Mouse (Mus musculus) kidney, adult 9 months (tissue): Measurements from ENCODE around the gene Nol4l.

ENCODE experiments used
- DNase-seq: peaks from one replicate; pipeline ENCODE4 v3.0.0; 2022

Nol4l gene

DNA sequence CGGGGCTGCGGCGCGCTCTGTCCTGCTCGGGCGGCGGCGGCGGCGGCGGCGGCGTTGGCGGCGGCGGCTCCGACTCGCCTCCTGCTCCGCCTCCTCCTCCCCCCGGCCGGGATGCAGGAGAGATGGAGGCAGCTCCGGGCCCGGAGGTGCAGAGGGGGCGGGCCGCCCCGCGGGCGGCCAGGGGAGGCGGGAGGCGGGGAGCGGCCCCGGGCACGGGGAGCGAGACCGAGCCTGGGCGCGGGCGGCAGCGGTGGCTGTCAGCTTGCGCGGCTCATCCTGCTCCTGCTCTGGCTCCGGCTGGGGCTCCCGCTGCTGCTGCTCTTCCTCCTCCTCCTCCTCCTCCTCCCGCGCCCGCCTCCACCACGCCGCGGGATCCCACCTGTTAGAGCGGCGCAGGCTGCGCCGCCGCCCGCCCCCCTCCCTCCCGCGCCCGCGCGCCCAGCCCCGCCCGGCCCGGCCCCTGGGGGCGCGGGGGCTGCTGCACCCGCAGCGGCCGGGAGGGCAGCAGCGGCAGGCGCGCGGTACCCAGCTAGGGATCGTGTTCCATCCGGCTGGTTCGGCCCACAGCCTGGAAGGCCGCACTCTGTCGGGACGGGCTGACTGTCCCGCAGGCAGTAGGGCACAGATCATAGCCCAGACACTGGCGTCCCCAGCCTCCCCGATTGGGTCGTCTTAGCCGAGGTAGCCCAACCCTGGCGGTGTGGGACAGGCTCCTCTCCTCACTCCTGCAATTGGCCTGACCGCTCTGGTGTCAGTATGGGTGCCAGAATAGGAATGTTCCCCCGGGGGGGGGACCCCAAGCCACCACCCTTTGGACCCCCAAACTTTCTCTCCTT, at the start of gene Nol4l:
TSS of gene Nol4l (minus strand) at position 41 of the 836 bp plus-strand sequence.
- no peak for DNase-seq

DNA sequence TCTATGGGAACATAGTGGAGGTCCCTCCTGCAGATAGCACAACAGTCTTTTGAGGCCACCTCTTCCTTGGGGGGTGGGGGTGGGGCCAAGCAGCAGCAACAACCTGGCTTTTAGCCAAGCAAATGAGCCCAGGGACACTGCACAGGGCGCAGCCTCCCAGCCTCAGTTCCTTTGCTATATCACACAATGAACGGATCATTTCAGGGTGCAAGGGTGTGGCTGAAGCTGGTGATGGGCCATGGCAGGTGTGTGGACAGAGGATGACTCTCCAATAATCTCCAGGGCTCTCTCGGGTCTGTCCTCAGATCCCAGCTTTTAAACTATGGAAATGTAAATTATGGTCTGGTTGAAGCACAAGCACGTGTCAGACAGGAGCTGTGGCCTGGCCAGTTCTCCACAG, 47.4 kb upstream of the Nol4l start:
- DNase-seq, result no peak

DNA sequence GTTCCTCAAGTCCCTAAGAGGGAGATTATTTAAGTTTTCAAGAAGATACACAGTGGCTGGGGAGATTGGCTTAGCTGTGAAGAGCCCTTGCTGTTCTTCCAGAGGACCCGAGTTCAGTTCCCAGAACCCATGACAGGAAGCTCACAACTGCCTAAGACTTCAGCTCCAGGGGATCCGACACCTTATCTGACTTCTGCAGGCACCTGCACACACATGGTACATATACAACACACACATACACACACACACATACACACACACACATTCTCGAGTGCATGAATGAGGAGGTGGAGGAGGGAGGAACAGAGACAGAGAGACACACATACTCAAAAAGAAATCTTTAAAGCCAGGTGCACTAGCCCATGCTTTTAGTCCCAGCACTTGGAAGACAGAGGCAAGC, 46.4 kb upstream of the Nol4l start:
- DNase-seq, result no peak

DNA sequence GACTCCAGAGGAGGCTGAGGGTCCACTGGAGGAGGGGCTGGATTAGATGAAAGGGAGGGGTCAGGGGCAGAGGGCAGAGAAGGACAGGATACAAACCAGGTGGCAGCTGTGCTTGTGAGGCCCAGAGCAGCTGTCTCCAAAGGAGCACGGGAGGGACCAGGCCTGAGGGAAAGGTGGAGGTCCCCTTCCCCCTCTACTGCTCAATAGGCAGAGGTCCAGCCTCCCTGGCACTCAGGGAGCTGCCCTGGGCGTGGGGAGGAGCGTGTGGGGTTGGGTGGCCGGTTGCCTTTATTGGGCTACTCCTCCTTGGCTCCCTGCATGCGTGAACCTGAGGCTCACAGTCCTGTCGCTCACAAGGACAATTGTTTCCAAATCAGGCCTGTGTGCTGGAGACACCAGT, 45.8 kb upstream of the Nol4l start:
- no peak for DNase-seq

DNA sequence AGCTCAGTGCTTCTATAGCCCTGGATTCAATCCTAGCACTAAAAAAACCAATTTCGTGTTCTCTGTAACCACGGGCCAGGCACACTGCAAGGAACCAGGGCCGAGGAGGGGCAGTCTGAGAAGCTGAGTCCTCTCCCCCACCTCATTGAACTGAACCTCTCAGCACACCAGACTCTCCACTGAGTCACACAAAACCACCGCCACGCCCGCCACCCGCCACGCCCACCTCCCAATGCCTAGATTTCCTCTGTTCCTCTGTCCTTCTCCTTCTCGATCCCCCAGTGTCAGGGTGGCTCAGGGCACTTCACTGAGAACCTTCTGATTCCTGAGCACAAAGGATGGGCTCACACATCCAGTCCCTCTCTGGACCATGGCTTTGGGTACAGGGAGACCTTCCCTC, 43.3 kb upstream of the Nol4l start:
- DNase-seq, result no peak

DNA sequence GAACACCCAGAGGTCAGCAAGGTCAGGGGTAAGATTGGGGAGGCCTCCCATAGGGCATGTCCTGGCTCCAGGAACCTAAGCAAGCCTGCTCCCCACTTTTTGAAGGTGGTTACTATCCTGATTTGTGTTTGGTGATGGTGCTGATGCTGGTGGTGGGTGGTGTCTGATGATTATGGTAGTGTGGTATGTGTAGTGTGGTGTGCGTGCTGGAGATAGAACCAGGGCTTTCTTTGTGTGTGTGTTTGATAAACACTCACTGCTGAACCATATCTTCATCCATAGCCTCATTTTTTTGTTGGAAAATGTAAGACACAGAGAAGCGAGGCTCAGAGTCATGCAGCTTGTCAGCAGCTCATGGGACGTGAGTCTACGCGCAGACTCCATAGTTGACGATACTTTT, 38.8 kb upstream of the Nol4l start:
- DNase-seq, result no peak

DNA sequence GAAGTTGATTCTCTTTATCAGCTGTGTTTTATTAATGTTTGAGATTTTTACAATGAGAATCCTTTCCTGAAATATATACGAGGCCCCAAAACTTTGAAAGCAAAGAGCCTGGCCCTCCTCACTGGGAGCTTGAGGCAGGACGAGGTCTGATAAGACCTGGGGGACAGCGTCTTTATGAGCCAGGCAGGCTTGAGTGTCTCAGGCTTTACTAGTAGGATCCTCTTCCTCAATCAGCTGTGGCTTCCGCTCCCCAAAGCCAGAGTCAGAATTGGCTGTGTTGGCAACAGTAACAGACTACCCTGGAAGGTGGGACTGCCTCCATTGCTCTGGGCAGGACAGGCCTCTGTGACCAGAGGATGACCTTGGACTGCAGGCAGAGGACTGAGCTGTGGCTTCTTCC, 38.2 kb upstream of the Nol4l start:
- no peak for DNase-seq

DNA sequence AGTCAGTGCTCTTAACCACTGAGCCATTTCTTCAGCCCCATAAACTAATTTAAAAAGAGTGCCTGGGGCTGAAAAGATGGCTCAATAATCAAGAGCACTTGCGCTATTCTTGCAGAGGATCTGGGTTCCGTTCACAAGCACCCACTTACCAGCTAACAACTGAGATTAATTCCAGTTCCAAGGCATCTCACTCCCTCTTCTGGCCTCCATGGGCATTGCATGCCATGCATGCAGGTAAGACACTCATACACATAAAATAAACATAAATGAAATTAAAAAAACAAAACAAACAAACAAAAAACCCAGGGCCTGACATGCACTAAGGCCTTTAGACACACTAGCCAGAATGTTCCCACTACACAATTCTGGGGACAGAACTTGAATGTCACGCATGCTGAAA, 34.6 kb upstream of the Nol4l start:
- no peak for DNase-seq

DNA sequence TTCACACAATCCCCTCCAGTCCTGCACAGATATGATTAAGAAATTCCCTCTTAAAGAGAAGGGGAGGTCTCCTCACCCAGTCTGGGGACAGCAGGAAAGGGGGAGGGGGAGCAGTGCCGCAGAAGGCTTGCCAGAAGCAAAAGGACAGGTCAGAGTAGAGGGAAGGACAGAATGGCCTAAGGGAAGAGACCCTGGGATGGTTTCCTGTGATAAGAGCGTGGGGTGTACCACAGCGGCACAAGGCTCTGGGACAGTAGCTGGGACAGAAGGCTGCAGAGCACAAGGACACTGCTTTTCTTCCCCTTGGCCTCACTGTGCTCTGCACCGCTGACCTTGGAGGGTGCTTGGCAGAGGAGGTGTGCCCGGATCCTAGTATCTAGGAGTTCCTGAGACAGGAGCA, 31.8 kb upstream of the Nol4l start:
- DNase-seq, result no peak

DNA sequence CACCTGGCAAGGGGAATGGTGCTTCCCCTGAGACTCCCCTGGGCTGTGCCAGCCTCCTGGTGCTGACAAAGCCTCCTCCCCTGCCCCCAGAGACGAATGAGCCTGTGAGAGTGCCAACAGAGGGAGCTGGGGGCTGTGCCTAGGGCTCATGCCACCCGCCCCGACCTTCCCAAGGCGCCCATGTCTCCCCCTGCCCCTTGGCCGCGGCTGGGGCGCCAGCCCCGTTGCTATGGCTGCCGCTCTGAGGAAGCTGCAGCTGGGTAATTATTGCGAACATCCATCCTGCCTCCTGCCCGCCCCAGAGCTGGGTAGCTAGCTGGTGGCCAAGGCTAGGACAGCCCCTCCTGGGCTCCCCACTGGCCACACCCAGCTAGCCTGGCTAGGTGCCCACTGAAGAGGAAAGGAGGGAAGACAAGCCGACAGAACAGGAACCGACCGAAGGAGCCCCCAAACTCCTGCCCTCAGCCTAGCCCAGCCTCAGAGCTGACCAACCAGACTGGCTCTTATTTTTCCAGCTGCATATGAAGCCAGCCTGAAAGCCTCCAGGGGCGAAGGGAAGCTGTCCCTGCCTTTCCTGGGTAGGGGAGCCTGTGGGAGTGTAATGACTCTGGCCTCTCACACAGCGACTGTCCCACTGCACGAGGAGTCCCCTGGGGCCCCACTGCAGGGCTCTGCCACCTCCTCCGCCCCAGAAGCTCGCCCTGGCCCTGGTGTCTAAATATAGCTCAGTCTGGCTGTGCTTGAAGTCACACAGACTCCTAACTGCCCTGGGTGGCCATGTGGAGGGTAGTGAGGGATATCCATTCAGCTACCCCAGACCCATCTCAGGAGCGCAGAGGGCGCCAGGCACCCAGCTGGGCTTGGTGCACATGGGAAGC, 31.1 kb upstream of the Nol4l start:
- no peak for DNase-seq

DNA sequence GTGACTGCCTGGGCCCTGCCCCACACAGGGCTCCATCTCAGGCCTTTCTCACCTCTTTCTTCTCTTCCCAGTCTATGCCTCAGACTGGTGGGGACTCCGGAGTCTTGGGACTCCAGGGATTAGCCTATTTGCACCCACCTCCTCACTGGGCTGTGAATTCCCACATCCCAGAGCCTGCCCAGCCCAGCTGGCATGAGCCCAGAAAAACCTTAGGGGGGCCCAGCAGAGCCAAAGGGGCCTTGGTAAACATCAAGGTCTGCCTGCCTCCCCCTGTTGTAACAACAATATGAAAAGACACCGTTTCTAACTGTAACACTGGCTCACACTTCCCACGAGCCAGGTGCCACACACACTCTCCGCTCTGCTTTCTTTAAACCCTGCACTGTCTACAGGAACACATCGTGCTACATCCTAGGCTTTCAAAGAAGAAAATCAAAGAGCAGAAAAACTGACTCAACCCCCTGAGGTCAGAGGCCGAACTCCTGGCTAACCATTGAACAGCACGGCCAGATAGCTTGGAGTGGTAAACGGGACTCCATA, 29.9 kb upstream of the Nol4l start:
- DNase-seq, result no peak

DNA sequence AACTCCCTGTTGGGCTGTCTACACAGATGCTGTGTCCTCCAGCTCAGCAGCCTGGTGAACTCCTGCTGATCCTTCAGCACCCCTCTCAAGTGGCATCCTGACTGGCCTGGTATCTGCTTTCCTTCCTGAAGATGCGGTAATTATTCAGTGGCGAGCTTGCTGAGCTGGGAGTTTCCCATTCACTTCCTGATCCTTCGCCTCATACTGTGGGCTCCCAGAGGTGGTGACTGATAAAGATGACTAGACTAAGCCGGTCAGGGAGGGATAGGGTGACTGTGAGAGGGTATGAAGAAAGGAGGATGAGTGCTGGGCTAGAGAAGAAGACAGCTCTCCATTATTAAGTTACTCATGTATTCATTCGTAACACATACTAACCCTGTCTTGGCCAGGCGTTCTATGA, 28.7 kb upstream of the Nol4l start:
- DNase-seq, result no peak

DNA sequence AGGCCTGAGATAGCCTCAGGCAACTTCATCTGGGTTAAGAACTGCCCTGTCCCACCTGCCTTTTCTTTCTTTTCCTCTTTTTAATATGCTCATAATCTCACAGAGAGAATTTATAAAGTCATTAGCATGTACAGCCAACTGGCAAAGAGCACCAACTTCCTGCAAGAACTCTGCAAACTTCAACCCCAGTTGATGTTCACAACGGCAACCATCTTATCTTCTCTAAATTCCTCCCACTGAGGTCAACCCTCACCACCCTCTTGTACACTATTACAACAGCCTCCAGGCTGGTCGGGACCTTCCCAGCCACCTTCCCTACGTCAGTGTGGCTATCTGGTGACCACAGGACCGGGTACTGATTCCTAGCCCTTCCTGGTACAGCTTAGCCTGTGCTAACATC, 27.5 kb upstream of the Nol4l start:
- DNase-seq, result no peak

DNA sequence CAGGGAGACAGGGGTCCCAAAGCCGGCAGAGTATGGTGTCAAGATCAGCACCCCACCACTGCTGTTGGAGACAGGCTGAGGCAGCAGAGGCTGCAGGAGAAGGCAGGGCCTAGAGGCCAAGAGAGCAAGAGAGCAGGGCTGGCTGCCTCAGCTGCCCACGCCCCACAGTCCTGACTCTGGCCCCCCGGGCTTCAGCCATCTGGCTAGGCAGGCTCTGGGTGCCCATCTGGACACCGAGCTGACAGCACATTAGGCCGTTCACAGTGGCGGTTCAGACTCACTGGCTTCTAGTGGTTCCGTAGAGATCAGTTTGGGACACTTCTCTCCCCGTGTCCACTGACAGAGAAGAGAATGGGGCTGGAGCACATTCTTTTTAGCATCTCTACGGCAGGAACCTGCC, 26.4 kb upstream of the Nol4l start:
- DNase-seq, result no peak

DNA sequence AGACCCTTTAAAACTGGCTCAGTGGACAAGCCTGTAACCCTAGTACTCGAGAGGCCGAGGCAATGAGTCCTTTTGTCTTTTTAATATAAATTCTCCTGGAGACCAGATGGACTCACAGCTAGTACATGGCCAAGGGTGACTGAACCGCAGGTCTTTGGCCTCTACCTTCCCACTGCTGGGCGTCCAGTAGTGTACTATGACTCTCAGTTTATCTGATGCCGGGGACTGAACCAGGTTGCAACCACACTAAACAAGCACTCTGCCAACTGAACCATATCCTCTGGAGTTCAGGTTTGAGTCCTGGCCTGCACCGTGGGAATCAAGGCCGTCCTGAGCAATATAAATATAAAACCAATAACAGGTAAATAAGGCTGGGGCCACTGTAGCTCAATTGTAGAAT, 24.8 kb upstream of the Nol4l start:
- peak; percentile 31 for DNase-seq

DNA sequence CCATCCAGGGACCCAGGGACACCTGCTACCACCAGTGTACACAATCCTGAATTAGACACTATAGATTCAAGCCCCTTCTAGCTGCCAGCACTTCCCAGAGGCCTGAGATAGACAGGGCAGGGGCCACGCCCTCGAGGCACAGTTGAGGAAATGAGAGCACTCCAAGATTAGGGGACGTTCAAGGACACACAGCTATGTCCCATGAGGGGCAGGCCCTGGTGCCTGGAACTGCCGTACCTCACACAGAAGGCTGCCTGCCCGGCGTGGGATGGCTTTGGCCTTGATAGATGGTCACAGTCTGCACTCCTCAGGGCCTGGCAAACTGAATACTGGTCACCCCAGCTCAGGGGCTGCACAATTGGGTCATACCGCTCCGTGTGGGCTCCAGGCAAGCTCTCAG, 19.7 kb upstream of the Nol4l start:
- no peak for DNase-seq

DNA sequence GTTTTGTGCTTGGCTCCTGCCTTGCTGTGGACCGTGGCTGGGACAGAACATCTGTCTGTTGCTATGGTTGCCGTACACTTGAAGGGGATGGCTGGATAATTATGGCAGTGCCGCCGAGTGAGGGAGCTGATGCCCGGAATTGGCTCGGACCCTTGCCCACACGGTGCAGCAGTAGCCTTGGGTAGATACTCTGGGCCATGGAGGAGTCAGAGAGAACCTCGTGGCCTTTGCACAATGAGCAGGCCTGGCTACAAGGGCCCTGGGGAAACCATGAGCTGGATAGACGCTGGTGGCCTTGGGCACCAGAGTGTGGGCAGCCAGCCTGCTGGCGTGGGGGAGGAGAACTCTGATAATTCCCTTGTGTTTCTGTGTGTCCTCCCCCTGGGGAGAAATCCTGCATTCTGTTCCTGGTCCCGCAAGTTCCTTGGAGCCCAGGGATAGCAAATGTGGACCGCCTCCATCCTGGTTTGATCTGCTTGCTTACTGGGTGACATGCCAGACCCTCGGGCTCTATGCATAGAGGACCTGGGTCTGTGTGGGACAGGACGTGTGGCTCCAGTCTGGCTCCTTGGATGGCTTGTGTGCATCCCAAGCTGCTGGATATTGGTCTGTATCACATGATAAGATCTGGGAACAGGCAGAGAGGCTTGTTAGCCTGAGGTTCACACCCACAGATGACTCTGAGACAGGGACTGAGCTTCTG, 18.6 kb upstream of the Nol4l start:
- DNase-seq, result no peak

DNA sequence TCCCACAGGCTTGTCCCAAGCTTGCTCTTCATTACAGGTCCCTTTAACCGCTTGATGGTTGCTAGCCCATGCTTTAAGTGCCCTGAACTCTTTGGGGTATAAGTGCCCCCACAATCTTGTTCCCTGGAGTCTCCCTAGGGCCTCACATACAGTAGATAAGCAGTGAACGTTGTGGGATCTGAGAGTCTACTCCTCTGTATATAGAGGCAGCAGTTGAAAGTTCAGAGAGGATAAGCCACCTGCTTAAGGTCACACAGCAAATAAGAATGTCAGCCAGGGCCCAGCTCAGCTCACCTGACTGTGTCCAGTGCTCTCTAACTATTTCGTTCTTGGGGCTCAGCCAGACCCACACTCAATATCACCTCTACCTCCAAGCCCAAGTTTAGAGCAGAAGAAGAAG, 17.9 kb upstream of the Nol4l start:
- DNase-seq, result no peak

DNA sequence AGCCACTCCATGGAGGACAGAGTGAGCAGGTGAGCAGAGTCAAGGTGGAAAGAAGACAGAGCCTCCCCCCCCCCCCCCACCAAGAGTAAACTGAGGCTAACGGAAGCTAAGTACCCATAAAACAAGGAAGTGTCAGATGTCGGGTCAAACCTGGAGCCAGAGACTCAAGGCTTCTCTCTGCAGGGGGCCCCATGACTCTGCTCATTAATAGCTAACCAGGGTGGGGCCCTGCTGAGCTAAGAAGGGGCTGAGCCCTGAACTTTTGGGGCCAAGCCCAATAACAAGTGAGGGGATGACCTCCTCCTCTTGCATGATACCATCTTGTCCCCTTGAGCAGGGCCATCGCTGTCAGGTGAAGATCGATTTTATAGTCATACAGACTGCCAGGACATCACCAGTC, 17.2 kb upstream of the Nol4l start:
- DNase-seq, result no peak

DNA sequence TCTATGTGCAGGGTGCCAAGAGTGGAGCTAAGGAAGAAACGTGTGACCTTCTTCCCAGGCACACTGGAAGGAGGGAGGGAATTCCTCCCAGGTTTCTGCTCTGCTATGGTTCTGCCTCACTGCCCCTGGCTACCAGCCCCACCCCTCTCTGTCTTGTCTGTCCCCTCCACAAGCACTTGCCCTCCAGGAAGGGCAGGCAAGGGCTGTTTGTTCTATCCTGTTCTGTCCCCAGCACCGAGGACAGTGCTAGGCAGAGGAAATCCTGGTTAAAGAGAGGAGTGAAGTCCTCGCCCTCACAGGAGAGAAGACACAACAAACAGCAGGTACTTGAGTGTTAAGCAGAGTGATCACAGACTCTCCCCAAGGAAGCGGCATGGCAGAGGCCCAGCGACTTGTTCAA, 16.7 kb upstream of the Nol4l start:
- peak; percentile 55 for DNase-seq

DNA sequence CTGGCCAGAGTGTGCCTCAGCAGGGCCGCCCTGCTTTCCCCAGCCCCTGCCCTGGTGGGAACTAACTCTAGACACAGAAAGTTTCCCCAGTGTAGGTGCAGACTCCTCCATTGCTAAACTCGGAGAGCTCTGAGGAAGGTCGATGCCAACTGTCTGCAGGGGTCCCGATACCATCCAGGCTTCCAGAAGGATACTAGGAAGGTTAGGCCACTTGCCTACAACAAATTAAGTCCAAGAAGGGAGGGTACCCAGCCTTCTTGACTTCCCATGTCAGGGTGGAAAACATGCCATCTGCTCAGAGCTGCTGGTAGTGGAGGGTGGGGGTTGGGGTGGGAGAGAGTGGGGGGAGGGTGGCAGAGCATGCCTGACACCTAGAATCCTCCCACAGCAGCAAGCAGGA, 15.0 kb upstream of the Nol4l start:
- no peak for DNase-seq

DNA sequence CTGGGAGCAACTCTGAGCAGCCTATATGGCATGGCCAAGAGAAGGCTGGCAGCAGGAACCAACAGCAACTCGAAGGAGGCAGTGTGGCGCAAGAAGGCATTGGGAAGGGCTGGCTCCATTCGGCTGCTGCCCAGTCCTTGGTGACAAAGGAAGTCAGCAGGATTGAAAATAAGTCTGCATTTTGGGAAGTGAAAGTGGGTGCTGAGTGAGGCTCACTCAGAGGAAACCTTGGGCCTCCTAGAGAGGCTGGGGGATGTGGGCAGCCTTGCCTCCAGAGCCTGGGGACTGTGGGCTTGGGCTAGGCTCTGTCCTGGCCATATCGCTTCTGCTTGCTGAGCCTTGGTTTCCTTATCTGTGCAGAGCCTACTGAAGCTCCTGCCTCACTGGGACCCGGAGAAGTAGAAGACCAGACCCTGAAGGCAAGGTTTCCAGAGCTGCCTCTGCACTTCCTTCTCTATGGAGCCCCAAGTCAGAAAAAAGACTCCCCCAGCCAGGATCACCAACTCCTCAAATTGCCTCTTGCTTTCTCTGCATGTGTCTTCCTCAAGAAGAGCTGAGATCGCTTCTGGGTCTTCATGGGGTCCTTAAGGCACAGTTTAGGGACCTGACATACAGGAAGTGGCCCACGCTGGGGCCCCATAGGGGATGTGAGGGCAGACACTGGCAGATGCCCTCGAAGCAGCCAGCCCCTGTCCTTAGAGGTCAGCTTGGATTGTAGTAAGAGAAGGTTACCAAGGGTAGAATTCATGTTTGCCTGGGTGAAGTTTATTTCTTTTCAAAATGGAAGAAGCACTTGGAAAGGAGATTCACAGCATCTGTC, 14.3 kb upstream of the Nol4l start:
- no peak for DNase-seq
